Mouse (Mus musculus): Measurements from ENCODE around the gene Ap1g1.

GRCm38 (mm10) chr8:109756849-109757248, 21.5 kb upstream of the Ap1g1 start:
- TF ChIP-seq CTCF (IDR thresholded peaks at IDR 0.05; ENCODE audit: low read depth, low read length) (no peak), POLR2A (IDR thresholded peaks at IDR 0.05; ENCODE audit: extremely low read depth, insufficient read depth, low read length) (no peak)

All from liver, adult 2 months (tissue).